Mouse (Mus musculus): ENCODE results near the gene Notch2. TPM values are rescaled to one million over a fixed set of nuclear protein-coding genes. Genes with fewer than 3 reads are reported as not detected.

Gene Notch2
- polyA plus RNA-seq, 1 experiment = 24.9 TPM

- H3K4me1 ChIP-seq (replicated peaks; ENCODE audit: control insufficient read depth, insufficient read depth, low read length) = 0 out of 2 replicates have a peak, but pooled peaks cover 3% of the 10 kb centered on the region
- no peak overlapping the region for H3K27ac ChIP-seq (ENCODE audit: control insufficient read depth, insufficient read depth, low read length)
- no peaks in the 10 kb centered on the region for H3K36me3 ChIP-seq (ENCODE audit: control insufficient read depth, insufficient read depth, low read length)
- WGBS = 98% methylated on average over 5 of the region's 5 CpGs
- TF ChIP-seq CTCF (IDR thresholded peaks at IDR 0.05; ENCODE audit: borderline replicate concordance, control insufficient read depth, extremely low read depth, insufficient read depth, low read length, poor library complexity) (no peak), POLR2A (IDR thresholded peaks at IDR 0.05; ENCODE audit: control insufficient read depth, extremely low read depth, insufficient read depth, low read length, poor library complexity) (no peak)
- DNase-seq = no peak
- no peak overlapping the region for H3K4me3 ChIP-seq (ENCODE audit: control insufficient read depth, insufficient read depth, low read length)
- H3K27me3 ChIP-seq (ENCODE audit: control insufficient read depth, insufficient read depth, low read length) = no peaks in the 10 kb centered on the region
Measured at GRCm38 (mm10) chr3:97990576-97990975, 22.8 kb upstream of the Notch2 start.

GRCm38 (mm10) chr3:97992289-97992688 is 21.0 kb upstream of the Notch2 start:
- Histone ChIP-seq H3K36me3 (ENCODE audit: control insufficient read depth, insufficient read depth, low read length) (no peaks in the 10 kb centered on the region), H3K27me3 (ENCODE audit: control insufficient read depth, insufficient read depth, low read length) (no peaks in the 10 kb centered on the region), H3K4me3 (ENCODE audit: control insufficient read depth, insufficient read depth, low read length) (no peak overlapping the region), H3K4me1 (replicated peaks; ENCODE audit: control insufficient read depth, insufficient read depth, low read length) (0 out of 2 replicates have a peak, but pooled peaks cover 3% of the 10 kb centered on the region), H3K27ac (ENCODE audit: control insufficient read depth, insufficient read depth, low read length) (no peak overlapping the region)
- 77% methylated on average over 4 of the region's 4 CpGs for WGBS
- TF ChIP-seq POLR2A (IDR thresholded peaks at IDR 0.05; ENCODE audit: control insufficient read depth, extremely low read depth, insufficient read depth, low read length, poor library complexity) = no peak
- TF ChIP-seq CTCF (IDR thresholded peaks at IDR 0.05; ENCODE audit: borderline replicate concordance, control insufficient read depth, extremely low read depth, insufficient read depth, low read length, poor library complexity) = no peak
- DNase-seq = no peak

DNA sequence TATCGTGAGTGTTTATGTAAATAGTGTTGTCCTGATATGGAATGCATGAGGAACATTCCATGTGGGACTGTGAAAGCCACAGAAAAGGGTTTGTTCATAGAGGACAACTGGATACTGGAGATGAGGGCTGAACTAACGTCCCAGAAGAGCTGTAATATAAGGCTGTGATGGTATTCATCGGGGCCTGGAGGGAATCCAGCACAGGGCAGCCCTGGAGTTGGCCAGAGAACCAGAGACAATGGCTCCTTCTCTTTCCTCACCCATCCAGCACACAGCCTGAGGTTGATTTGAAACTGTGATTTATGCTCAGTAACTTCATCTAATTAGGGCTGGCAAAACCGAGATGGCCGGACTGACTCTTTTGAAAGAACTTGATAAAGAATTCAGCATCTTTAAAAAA is 20.1 kb upstream of the Notch2 start:
- Histone ChIP-seq H3K4me3 (ENCODE audit: control insufficient read depth, insufficient read depth, low read length) (no peak overlapping the region), H3K27ac (ENCODE audit: control insufficient read depth, insufficient read depth, low read length) (no peak overlapping the region), H3K27me3 (ENCODE audit: control insufficient read depth, insufficient read depth, low read length) (no peaks in the 10 kb centered on the region), H3K36me3 (ENCODE audit: control insufficient read depth, insufficient read depth, low read length) (no peaks in the 10 kb centered on the region), H3K4me1 (replicated peaks; ENCODE audit: control insufficient read depth, insufficient read depth, low read length) (0 out of 2 replicates have a peak, but pooled peaks cover 3% of the 10 kb centered on the region)
- no peak for DNase-seq
- 84% methylated on average over 5 of the region's 5 CpGs for WGBS
- TF ChIP-seq CTCF (IDR thresholded peaks at IDR 0.05; ENCODE audit: borderline replicate concordance, control insufficient read depth, extremely low read depth, insufficient read depth, low read length, poor library complexity) (no peak), POLR2A (IDR thresholded peaks at IDR 0.05; ENCODE audit: control insufficient read depth, extremely low read depth, insufficient read depth, low read length, poor library complexity) (no peak)

DNA sequence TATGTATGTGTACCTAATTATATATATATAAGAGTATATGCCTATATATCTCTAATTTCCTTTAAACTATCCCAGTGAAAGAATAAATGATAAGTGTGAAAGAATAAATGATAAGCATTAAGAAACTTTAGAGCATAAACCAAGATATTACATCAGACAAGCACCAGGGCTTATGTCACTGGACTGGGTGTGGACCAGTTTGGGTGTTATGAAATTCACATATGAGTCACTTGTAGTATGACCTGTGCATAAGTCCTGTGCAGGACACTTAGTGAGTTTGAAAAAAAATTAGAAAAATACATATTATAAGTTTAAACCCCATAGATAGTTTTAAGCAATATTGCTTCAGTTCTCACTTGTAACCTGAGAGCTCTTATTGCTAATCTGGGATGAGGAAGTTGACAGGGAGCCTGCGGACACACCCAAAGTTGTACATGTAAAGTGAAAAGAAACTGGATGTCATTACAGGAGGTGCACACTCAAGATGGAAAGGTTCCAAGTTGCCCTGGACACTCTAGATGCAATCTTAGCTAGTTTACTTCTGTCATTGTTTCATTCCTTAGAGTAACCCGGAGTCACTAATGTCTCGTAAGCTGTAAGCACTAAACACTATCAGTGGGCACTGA is 19.3 kb upstream of the Notch2 start:
- Histone ChIP-seq H3K4me3 (ENCODE audit: control insufficient read depth, insufficient read depth, low read length) (no peak overlapping the region), H3K4me1 (replicated peaks; ENCODE audit: control insufficient read depth, insufficient read depth, low read length) (0 out of 2 replicates have a peak, but pooled peaks cover 3% of the 10 kb centered on the region), H3K36me3 (ENCODE audit: control insufficient read depth, insufficient read depth, low read length) (no peaks in the 10 kb centered on the region), H3K27me3 (ENCODE audit: control insufficient read depth, insufficient read depth, low read length) (no peaks in the 10 kb centered on the region), H3K27ac (ENCODE audit: control insufficient read depth, insufficient read depth, low read length) (no peak overlapping the region)
- TF ChIP-seq CTCF (IDR thresholded peaks at IDR 0.05; ENCODE audit: borderline replicate concordance, control insufficient read depth, extremely low read depth, insufficient read depth, low read length, poor library complexity) (no peak), POLR2A (IDR thresholded peaks at IDR 0.05; ENCODE audit: control insufficient read depth, extremely low read depth, insufficient read depth, low read length, poor library complexity) (no peak)
- DNase-seq = no peak
- 93% methylated on average over 3 of the region's 3 CpGs for WGBS

DNA sequence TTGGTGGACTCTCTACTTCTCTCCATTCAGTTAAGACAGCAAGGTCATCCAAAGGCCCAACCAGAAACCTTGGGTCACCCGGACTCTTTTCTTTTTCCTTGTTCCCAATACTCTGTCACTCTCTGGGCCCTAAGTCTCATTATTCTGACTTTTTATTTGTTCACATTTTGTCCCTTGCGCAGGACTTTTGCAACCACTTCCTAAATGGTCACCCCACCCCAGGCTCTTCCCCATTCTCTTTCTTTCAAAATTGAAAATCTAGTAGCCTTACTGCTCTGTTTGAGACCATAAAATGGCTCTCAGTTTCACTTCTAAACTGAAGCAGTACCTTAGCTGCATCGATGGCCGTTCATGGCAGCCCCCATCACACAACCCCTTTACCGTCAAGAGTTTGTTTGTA is 18.5 kb upstream of the Notch2 start:
- H3K27me3 ChIP-seq (ENCODE audit: control insufficient read depth, insufficient read depth, low read length) = no peaks in the 10 kb centered on the region
- 0 out of 2 replicates have a peak, but pooled peaks cover 3% of the 10 kb centered on the region for H3K4me1 ChIP-seq (replicated peaks; ENCODE audit: control insufficient read depth, insufficient read depth, low read length)
- no peak overlapping the region for H3K27ac ChIP-seq (ENCODE audit: control insufficient read depth, insufficient read depth, low read length)
- no peak for TF ChIP-seq CTCF (IDR thresholded peaks at IDR 0.05; ENCODE audit: borderline replicate concordance, control insufficient read depth, extremely low read depth, insufficient read depth, low read length, poor library complexity)
- TF ChIP-seq POLR2A (IDR thresholded peaks at IDR 0.05; ENCODE audit: control insufficient read depth, extremely low read depth, insufficient read depth, low read length, poor library complexity) = no peak
- H3K4me3 ChIP-seq (ENCODE audit: control insufficient read depth, insufficient read depth, low read length) = no peak overlapping the region
- WGBS = 90% methylated on average over 5 of the region's 5 CpGs
- no peak for DNase-seq
- no peaks in the 10 kb centered on the region for H3K36me3 ChIP-seq (ENCODE audit: control insufficient read depth, insufficient read depth, low read length)

DNA sequence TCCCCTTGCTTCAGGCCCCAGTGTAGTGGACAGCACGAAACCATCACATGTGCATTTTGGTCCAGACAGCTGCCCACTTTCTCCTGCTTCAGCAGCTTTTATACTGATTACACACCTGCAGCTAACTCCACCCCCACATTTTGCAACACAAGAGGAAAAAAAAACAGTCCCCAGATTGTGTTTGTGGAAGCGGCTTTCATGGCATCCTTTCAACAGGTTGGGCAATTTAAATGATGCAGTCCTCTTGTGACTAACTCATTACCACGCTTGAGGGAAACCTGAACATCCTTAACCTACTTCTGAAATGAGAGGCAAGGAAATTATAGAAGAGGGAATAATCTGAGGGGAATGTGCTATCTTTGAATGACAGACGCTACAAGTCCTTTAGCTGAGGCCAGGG is 15.0 kb upstream of the Notch2 start:
- no peak for DNase-seq

More for the DNA sequence above, 15.0 kb upstream of the Notch2 start:
- no peaks in the 10 kb centered on the region for H3K36me3 ChIP-seq (ENCODE audit: control insufficient read depth, insufficient read depth, low read length)
- H3K27me3 ChIP-seq (ENCODE audit: control insufficient read depth, insufficient read depth, low read length) = no peaks in the 10 kb centered on the region
- H3K27ac ChIP-seq (ENCODE audit: control insufficient read depth, insufficient read depth, low read length) = no peak overlapping the region
- H3K4me1 ChIP-seq (replicated peaks; ENCODE audit: control insufficient read depth, insufficient read depth, low read length) = no peaks in the 10 kb centered on the region
- H3K4me3 ChIP-seq (ENCODE audit: control insufficient read depth, insufficient read depth, low read length) = no peak overlapping the region
- 91% methylated on average over 4 of the region's 4 CpGs for WGBS
- TF ChIP-seq CTCF (IDR thresholded peaks at IDR 0.05; ENCODE audit: borderline replicate concordance, control insufficient read depth, extremely low read depth, insufficient read depth, low read length, poor library complexity) (no peak), POLR2A (IDR thresholded peaks at IDR 0.05; ENCODE audit: control insufficient read depth, extremely low read depth, insufficient read depth, low read length, poor library complexity) (no peak)

Measured in thymus, adult 2 months (tissue).